Mouse (Mus musculus): ENCODE data around the gene Gabbr2.

DNA sequence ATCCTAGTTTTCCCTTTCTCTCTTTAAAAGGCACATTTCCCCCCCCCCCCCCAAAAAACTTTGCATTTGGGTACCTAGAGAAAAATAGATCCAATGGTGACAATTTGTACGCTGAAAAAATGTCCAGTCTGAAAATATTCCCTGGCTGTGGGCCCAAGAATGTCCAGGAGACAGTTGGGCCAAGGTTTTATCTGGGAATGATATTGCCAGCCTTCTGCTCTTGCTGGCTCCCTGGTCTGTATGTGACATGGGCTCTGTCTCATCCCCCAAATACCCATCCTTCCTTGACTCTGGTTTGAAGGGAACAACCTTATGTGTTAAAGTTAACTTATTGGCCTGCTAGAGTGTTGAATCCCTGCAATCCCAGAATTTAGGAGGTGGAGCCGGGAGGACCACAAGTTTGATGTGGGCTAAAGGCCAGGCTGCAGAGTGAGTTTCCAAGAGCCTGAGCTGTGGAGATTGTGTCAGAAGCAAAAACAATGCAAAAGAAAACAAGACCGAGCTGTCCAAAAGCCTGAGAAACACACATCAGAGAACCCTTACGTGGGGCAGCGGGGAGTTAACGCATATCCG is 247.0 kb downstream of the Gabbr2 start:
- TF ChIP-seq CTCF (conservative IDR thresholded peaks at IDR 0.05 in 1 of 2, IDR thresholded peaks at IDR 0.05 in 1 of 2; ENCODE audit: low read depth in 2 of 2, low read length in 2 of 2), result no peak
- no peak for TF ChIP-seq CHD2 (IDR thresholded peaks at IDR 0.05; ENCODE audit: low read length)
- no peak for TF ChIP-seq HCFC1 (IDR thresholded peaks at IDR 0.05; ENCODE audit: low read depth, low read length)
- TF ChIP-seq RAD21 (IDR thresholded peaks at IDR 0.05; ENCODE audit: low read depth, low read length), result no peak
